Mouse (Mus musculus) kidney, adult 8-10 months (tissue): ENCODE measurements at regions not wholly inside any gene's neighbourhood (a gene's known extent, or its start where the extent isn't known, plus 50 kb on each side); places are given as distances from the start of the nearest gene placed in this dataset.

Experiments used
- DNase-seq, 2 experiments: peaks; one replicate each; pipeline ENCODE4 v3.0.0; 2022

- DNase-seq, result no peak
Measured at GRCm38 (mm10) chr4:89082838-89083237, 54.1 kb upstream of the Mtap start.

- DNase-seq, result no peak
Measured at GRCm38 (mm10) chr4:89078485-89078884, 58.4 kb upstream of the Mtap start.

GRCm38 (mm10) chr4:89074705-89075104 lies 62.2 kb upstream of the Mtap start:
- DNase-seq, result no peak

DNA sequence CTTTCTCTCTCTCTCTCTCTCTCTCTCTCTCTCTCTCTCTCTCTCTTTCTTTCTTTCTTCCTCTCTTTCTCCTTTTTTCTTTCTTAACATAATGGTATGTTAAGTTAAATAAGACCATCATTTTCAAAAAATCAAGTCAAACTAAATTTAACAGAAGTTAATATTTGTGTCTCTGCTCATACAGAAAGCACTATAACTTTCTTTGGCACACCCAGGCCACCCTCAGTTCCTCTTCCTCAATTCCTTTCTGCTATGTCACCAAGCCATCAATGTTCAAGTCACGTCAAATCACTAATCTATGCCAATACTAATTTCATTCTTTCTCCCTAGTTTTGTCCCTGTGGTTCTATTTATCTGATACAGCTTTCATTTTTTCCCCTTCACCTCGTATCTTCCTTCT lies 66.5 kb upstream of the Mtap start:
- no peak for DNase-seq

GRCm38 (mm10) chr4:89064401-89064800 lies 72.5 kb upstream of the Mtap start:
- DNase-seq, result no peak

GRCm38 (mm10) chr4:89062384-89062783 lies 74.5 kb upstream of the Mtap start:
- no peak for DNase-seq

DNA sequence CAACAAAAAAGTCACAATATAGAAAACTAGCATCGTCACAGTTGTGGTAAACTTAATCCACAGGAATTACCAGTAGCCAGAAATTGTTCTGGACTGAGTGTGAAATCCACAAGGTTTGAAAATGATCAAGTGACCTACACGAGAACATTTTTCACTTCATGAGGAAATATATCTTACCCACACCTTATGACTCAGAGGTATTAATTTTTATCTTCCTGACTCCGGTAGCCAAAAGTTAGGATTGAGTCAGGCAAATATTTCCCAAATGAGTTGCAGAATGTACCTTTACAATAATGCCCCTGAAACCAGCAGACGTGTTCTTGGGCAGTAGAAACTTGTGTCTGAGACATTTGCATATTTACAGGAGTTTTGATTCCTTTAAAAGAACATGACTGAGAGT lies 75.3 kb upstream of the Mtap start:
- no peak for DNase-seq

GRCm38 (mm10) chr4:89057573-89057972 lies 79.3 kb upstream of the Mtap start:
- no peak for DNase-seq

GRCm38 (mm10) chr4:89057135-89057534 lies 79.8 kb upstream of the Mtap start:
- DNase-seq, result no peak

- peak in 1 of 2 experiments; percentile 1 for DNase-seq
Measured at GRCm38 (mm10) chr4:89055969-89056368, 81.0 kb upstream of the Mtap start.

GRCm38 (mm10) chr4:89053606-89054005 lies 83.3 kb upstream of the Mtap start:
- DNase-seq, result no peak

- no peak for DNase-seq
Measured at GRCm38 (mm10) chr4:89051897-89052296, 85.0 kb upstream of the Mtap start.

DNA sequence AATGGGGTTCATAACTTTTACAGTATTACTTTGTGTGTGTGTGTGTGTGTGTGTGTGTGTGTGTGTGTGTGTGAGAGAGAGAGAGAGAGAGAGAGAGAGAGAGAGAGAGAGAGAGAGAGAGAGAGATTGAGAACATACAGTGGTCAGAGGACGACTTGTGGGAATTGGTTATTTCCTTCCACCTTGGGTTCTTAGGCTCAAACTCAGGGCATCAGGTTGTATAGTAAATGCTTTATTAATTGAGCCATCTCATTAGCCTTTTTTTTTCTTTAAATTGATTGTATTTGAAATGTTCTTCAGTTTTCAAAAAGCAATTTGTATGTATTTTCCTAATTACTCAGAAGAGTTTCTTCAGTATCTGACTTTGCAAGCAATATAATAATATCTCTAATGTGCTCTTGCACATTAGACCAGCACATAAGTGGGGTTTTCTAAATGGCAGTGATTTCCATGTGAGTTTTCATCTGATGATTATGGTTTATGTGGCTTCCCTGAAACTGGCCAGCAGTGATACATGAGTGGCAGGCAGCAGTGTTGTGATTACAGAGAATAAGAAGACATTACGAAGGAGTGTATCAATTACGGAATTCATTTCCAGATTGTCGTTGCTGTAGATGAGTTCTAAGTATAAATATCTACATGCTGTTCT lies 86.2 kb upstream of the Mtap start:
- DNase-seq, result no peak

GRCm38 (mm10) chr4:89049592-89050440 lies 87.1 kb upstream of the Mtap start:
- no peak for DNase-seq

GRCm38 (mm10) chr4:89044516-89044915 lies 92.4 kb upstream of the Mtap start:
- no peak for DNase-seq

GRCm38 (mm10) chr4:89043982-89044381 lies 92.9 kb upstream of the Mtap start:
- DNase-seq, result no peak

DNA sequence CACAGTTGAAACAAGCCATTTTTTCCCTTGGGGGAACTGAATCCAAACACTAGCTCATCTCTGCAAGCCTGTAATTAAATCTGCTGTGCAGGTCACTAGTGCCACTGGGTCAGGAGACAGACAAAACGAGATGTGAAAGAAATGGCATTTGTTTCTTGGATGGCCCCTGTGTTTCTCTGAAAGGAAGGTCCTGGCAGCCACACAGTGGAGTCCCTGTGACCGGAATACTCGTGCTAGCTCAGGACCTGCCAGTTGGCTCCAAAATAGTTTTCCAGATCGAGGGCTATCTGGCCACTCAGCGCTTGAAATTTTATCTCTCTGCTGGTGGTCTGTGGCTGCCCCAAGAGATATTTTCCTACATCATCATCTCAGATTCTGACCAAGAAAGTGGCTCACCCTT lies 96.1 kb upstream of the Mtap start:
- no peak for DNase-seq

DNA sequence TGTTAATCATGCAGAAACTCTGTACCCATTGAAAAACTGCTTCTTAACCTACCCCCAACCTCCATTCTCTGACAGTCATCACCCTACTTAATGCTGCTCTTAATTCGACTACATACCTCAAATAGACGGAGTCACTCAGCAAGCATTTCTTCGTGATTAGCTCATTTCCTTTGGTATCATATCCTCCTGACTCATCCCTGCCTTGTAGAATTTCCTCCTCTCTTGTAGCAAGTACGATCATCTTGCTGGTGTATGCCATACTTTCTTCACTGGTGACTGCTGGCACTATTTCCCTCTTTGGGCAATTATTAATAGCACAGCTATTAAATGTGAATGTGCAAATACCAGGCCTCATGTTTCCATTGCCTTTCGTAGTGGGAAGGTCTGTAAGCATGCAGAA lies 98.0 kb upstream of the Mtap start:
- DNase-seq, result peak in 1 of 2 experiments; percentile 5

DNA sequence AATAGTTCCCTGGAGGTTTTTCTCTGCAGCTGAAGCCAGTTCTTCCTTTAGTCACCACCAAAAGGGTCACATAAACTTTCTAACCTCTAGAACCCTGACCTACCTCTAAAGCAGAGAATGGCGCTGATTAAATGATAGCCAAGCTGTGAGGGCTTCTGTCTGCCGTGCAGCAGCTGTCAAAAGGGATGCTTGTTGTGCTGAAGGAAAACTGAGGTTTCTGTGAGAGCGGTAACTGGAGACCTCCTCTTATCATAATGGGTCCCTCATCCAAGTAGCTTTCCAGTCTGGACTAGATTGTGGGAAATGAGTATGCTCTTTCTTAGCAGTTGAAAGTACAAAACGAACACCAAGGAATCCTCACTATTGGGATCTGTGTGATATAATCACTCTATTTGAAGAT lies 98.8 kb upstream of the Mtap start:
- no peak for DNase-seq

- no peak for DNase-seq
Measured at GRCm38 (mm10) chr4:89034822-89035221, 102.1 kb upstream of the Mtap start.

- DNase-seq, result no peak
Measured at GRCm38 (mm10) chr4:89034299-89034698, 102.6 kb upstream of the Mtap start.

DNA sequence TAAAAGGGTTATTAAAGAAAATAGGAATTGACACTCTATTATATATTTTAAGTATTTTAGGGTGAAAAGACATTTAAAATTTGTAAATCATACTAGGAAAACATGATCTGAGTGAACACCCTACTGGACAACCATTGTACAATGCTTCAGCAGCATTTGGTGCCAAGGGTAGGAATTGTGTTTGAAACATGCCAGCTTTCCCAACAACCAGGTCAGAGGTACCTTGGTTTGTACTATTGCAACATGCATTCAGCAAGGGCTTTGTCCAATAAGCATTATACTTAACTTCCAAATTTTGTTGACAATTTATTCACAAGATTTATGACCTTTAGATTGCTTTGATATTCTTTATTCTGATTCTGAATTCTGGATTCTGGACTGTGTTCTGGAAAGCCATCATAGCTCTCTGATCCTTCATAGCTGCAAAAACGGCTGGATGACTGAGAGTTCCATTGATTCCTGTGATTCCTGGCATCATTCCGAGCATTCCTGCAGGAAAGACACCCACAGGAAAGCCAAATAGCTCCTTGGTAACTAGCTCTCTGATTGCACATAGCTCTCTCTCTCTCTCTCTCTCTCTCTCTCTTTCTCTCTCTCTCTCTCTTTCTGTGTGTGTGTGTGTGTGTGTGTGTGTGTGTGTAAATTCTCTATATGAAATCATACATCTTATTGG lies 124.1 kb upstream of the Mtap start:
- DNase-seq, result no peak

- no peak for DNase-seq
Measured at GRCm38 (mm10) chr4:89008561-89008960, 128.4 kb upstream of the Mtap start.

DNA sequence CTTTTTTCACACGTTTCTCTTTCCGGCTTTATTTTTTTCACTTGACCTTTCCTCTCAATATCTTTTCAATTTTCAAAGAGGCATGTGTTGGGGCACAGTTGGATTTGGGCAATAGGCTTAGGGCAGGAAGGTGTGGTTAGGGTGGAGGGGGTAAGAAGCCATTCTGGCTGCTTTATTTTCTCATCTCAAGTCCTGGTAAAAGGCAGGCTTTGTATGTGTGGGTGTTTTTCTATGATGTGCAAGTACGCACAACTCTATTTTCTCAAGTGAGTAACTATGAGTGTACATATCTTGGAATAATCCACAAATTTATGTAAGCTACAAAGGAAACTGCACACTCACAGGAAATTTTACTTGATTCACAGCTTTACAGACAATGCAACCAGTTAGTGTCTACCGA lies 121.5 kb upstream of the Ifne start:
- DNase-seq, result no peak
